Mouse (Mus musculus) G1E (cell line): ENCODE results near the gene Txndc9.

Source experiments
- CTCF ChIP-seq: IDR thresholded peaks from 2 replicates; pipeline ENCODE4 v1.5.1; 2012; ENCODE audit warnings: low read depth, low read length, inconsistent platforms, mixed read lengths
- GATA1 ChIP-seq: IDR thresholded peaks from 2 replicates; pipeline ENCODE4 v1.6.1; 2012; ENCODE audit warnings: borderline replicate concordance, low read length, inconsistent platforms, mixed read lengths
- GATA2 ChIP-seq: IDR thresholded peaks from 2 replicates; pipeline ENCODE4 v1.6.1; 2012; ENCODE audit warnings: low read depth, low read length, inconsistent platforms, borderline replicate concordance
- POLR2AphosphoS5 ChIP-seq: IDR thresholded peaks from 2 replicates; pipeline ENCODE4 v1.6.1; 2012; ENCODE audit warnings: low read depth, low read length, inconsistent platforms; ENCODE audit not compliant: insufficient replicate concordance
- TAL1 ChIP-seq: conservative IDR thresholded peaks from 2 replicates; pipeline ENCODE4 v1.6.1; 2012; ENCODE audit warnings: low read depth, low read length, inconsistent platforms, mixed read lengths

DNA sequence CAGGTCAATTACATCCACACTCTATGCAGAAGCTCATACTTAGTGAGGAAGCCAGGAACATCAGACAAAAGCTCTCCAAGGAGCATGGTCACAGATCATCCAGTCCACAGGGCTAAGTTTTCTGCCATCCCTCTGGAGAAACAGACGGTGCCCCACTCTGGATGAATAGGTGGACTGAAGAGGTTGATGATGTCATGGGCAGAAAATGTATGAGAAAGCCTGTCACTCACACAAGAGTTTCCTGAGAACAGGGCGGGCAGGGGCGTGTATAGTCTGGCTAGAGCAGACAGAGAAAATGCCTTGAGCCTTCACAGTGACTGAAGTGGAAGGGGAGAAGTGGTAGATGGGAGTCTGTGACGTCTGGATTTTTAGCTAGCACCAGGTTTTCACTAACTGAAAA is 26.2 kb downstream of the Txndc9 start:
- no peak for TF ChIP-seq CTCF
- TF ChIP-seq TAL1, result no peak
- TF ChIP-seq POLR2AphosphoS5, result no peak
- no peak for TF ChIP-seq GATA2
- no peak for TF ChIP-seq GATA1
